Mouse (Mus musculus): Measurements from ENCODE around the gene Tmem33.

GRCm38 (mm10) chr5:67340811-67341210 is 80.4 kb downstream of the Tmem33 start:
- TF ChIP-seq CTCF (IDR thresholded peaks at IDR 0.05; ENCODE audit: control insufficient read depth, insufficient read depth, insufficient replicate concordance, low read depth, low read length) (no peak), POLR2A (IDR thresholded peaks at IDR 0.05; ENCODE audit: control insufficient read depth, low read depth, low read length) (no peak)

Data from testis, adult 2 months (tissue).